Mouse (Mus musculus) liver, embryonic 13.5 days (tissue): ENCODE measurements at regions not wholly inside any gene's neighbourhood (a gene's known extent, or its start where the extent isn't known, plus 50 kb on each side); places are given as distances from the start of the nearest gene placed in this dataset.

Experiments
- ATAC-seq: fragments of 200-750 bp; cut with Nextera tagmentation; 2 replicates; pipeline ENCODE4 v1.8.0; 2017; ENCODE audit warnings: low read depth, mild to moderate bottlenecking, moderate number of reproducible peaks, moderate library complexity
- DNase-seq: peaks from one replicate; pipeline ENCODE4 v3.0.0; 2022
- H3K27ac ChIP-seq: fragments of 300-500 bp; sonication (generic); 2 replicates; pipeline ENCODE4 v1.5.1; 2015; ENCODE audit warnings: moderate library complexity, mild to moderate bottlenecking, inconsistent platforms
- H3K27me3 ChIP-seq: fragments of 300-500 bp; sonication (generic); 2 replicates; pipeline ENCODE4 v1.6.1; 2015; ENCODE audit warnings: mild to moderate bottlenecking, inconsistent platforms
- H3K36me3 ChIP-seq: fragments of 300-500 bp; sonication (generic); 2 replicates; pipeline ENCODE4 v1.6.1; 2015; ENCODE audit warnings: mild to moderate bottlenecking, inconsistent platforms
- H3K4me1 ChIP-seq: fragments of 300-500 bp; sonication (generic); replicated peaks from 2 replicates; pipeline ENCODE4 v1.6.1; 2015; ENCODE audit warnings: inconsistent platforms
- H3K4me2 ChIP-seq: fragments of 300-500 bp; sonication (generic); 2 replicates; pipeline ENCODE4 v1.6.1; 2015; ENCODE audit warnings: inconsistent platforms, mild to moderate bottlenecking, moderate library complexity
- H3K4me3 ChIP-seq: fragments of 300-500 bp; sonication (generic); replicated peaks from 2 replicates; pipeline ENCODE4 v1.5.1; 2015; ENCODE audit warnings: mild to moderate bottlenecking, inconsistent platforms
- H3K9ac ChIP-seq: fragments of 300-500 bp; sonication (generic); 2 replicates; pipeline ENCODE4 v1.6.1; 2015; ENCODE audit warnings: mild to moderate bottlenecking, inconsistent platforms
- H3K9me3 ChIP-seq: fragments of 300-500 bp; sonication (generic); replicated peaks from 2 replicates; pipeline ENCODE4 v1.6.1; 2016; ENCODE audit warnings: inconsistent platforms
- WGBS: fragments of 180-500 bp; shearing (Covaris S2); methylation state at CpG from one replicate; pipeline ENCODE4 v1.1.7; 2015; ENCODE audit not compliant: insufficient replicate concordance; 5-methylcytosine and 5-hydroxymethylcytosine counted together

- no peak overlapping the region for H3K4me3 ChIP-seq
- H3K9me3 ChIP-seq = no peaks in the 10 kb centered on the region
- no peaks in the 10 kb centered on the region for H3K36me3 ChIP-seq
- DNase-seq (no peak), ATAC-seq (no peak)
- H3K4me1 ChIP-seq = no peaks in the 10 kb centered on the region
- H3K4me2 ChIP-seq = no peak overlapping the region
- no peak overlapping the region for H3K27ac ChIP-seq
- H3K9ac ChIP-seq = no peak overlapping the region
- no peaks in the 10 kb centered on the region for H3K27me3 ChIP-seq
- 61% methylated on average over 9 of the region's 9 CpGs for WGBS
Measured at GRCm38 (mm10) chr12:16304701-16305377, 305.9 kb downstream of the Lpin1 start.

DNA sequence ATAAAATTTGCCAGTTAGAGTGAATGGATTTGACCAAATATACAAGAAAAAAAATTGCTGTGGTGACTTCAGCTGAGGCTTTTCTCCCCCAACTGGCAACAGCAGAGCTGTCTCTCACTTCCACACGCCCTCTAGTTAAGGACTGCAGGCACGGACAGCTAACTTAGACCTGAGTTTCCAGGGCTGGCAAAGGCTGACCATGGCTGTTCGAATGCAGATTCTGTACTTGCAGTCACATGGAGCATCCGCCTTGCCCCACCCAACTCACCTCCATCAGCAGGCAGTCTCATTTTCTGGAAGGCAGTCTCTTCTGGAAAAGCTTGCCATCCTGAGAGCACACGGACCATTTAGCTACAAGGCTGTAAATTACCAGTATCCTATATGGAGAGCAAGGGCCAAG, 325.7 kb downstream of the Lpin1 start:
- DNase-seq = no peak
- Histone ChIP-seq H3K9ac (no peak overlapping the region), H3K27me3 (no peaks in the 10 kb centered on the region), H3K4me1 (no peaks in the 10 kb centered on the region), H3K36me3 (no peaks in the 10 kb centered on the region), H3K9me3 (no peaks in the 10 kb centered on the region), H3K27ac (no peak overlapping the region), H3K4me3 (no peak overlapping the region), H3K4me2 (no peak overlapping the region)
- 62% methylated on average over 5 of the region's 5 CpGs for WGBS
- ATAC-seq = no peak

DNA sequence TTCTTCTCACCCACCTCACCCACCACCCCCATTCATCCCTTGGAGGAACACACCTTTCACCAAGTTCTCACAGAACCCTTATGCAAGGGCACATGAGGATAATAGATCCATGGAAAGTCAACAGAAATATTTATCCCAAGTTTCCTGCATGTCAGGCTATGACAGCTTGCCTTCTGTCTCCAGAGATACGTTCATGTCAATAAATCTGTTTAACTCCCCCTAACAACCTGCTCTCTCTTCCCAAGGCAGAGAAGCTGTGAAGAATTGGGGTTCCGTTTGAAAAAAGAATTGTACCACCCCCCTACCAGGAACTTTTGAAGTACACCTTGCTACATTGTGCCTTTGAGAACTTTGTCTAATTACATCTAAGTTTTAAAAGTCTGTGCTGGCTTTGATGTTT, 331.6 kb downstream of the Lpin1 start:
- Histone ChIP-seq H3K36me3 (no peaks in the 10 kb centered on the region), H3K27ac (no peak overlapping the region), H3K9ac (no peak overlapping the region), H3K4me2 (no peak overlapping the region), H3K4me1 (no peaks in the 10 kb centered on the region), H3K4me3 (no peak overlapping the region), H3K27me3 (no peaks in the 10 kb centered on the region), H3K9me3 (no peaks in the 10 kb centered on the region)
- no peak for ATAC-seq
- WGBS = 65% methylated on average over 2 of the region's 2 CpGs
- no peak for DNase-seq

DNA sequence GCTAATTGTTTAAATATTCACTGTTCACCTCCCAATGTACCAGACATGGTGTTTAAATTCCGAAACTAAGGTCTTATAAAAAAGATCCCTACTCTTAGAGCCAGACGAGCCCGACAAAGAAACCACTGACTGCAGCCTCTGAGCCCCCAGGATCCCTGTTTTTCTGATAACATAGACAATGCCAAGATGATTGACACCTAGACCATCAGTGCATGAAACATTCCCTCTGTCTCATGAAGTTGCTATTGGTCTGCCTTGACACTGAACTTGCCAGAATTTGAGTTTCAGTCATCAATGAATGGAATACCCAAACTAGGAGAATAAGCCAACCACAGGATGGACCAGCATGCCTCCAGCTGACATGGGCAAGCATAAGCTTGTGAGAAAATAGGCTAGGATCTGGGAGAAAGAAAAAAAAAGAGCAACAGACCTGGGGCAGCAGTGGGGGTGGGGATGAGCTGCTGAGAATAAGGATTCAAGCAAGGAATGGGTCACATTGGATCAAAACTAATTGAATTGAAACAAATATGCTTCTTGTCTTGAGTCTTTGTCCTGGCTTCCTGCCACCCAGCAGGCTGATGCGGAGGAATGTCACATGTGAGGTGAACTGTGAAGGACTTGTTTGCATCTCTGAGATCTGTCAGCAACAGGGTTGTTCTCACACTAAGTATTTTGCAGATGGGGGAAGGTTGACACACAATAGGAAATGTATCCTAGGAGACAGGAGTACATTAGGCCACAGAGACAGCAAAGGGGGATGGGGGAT, 333.0 kb downstream of the Lpin1 start:
- no peaks in the 10 kb centered on the region for H3K36me3 ChIP-seq
- no peak for ATAC-seq
- H3K4me2 ChIP-seq = no peak overlapping the region
- no peak for DNase-seq
- 59% methylated on average over 4 of the region's 4 CpGs for WGBS
- H3K27me3 ChIP-seq = no peaks in the 10 kb centered on the region
- no peak overlapping the region for H3K9ac ChIP-seq
- no peak overlapping the region for H3K27ac ChIP-seq
- no peaks in the 10 kb centered on the region for H3K4me1 ChIP-seq
- no peaks in the 10 kb centered on the region for H3K9me3 ChIP-seq
- no peak overlapping the region for H3K4me3 ChIP-seq

- no peak for ATAC-seq
- WGBS = 62% methylated on average over 2 of the region's 2 CpGs
- no peaks in the 10 kb centered on the region for H3K9me3 ChIP-seq
Measured at GRCm38 (mm10) chr12:16277144-16277543, 333.6 kb downstream of the Lpin1 start.

GRCm38 (mm10) chr12:16276301-16276700, 334.5 kb downstream of the Lpin1 start:
- ATAC-seq (no peak), DNase-seq (no peak)
- WGBS = 56% methylated on average over 4 of the region's 4 CpGs
- H3K9ac ChIP-seq = no peak overlapping the region
- H3K9me3 ChIP-seq = no peaks in the 10 kb centered on the region
- H3K4me2 ChIP-seq = no peak overlapping the region
- H3K4me1 ChIP-seq = no peaks in the 10 kb centered on the region
- no peaks in the 10 kb centered on the region for H3K36me3 ChIP-seq
- no peak overlapping the region for H3K4me3 ChIP-seq
- no peaks in the 10 kb centered on the region for H3K27me3 ChIP-seq
- no peak overlapping the region for H3K27ac ChIP-seq

More at GRCm38 (mm10) chr12:16277144-16277543, 333.6 kb downstream of the Lpin1 start:
- Histone ChIP-seq H3K4me3 (no peak overlapping the region), H3K27ac (no peak overlapping the region), H3K36me3 (no peaks in the 10 kb centered on the region), H3K27me3 (no peaks in the 10 kb centered on the region), H3K4me1 (no peaks in the 10 kb centered on the region), H3K9ac (no peak overlapping the region), H3K4me2 (no peak overlapping the region)
- DNase-seq = no peak

GRCm38 (mm10) chr12:16272441-16272840, 338.3 kb downstream of the Lpin1 start:
- Histone ChIP-seq H3K9ac (no peak overlapping the region), H3K4me2 (no peak overlapping the region), H3K4me1 (no peaks in the 10 kb centered on the region), H3K27ac (no peak overlapping the region), H3K27me3 (no peaks in the 10 kb centered on the region), H3K4me3 (no peak overlapping the region), H3K9me3 (no peaks in the 10 kb centered on the region), H3K36me3 (no peaks in the 10 kb centered on the region)
- ATAC-seq = no peak
- DNase-seq = no peak

DNA sequence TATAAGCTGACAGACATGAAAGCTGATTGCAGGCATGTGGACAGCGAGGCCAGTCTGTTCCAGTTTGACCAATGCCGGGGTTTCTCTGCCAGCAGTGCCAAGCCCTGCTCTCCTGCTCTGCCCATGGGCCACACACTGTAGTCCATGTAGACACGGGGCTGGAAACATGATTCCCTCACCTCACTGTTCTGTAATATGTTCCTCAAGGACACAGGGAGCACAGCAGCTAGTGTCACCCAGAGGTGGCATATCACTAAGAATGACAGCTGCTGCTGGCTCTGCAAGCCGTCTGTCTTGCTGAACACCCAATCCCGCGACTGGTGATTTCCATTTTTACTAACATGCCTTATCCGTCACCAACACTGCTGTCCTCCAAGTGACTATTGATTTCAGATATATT, 339.9 kb downstream of the Lpin1 start:
- H3K4me1 ChIP-seq = no peaks in the 10 kb centered on the region
- H3K4me3 ChIP-seq = no peak overlapping the region
- DNase-seq (no peak), ATAC-seq (no peak)
- H3K27me3 ChIP-seq = no peaks in the 10 kb centered on the region
- 71% methylated on average over 7 of the region's 7 CpGs for WGBS
- no peak overlapping the region for H3K9ac ChIP-seq
- no peak overlapping the region for H3K27ac ChIP-seq
- H3K4me2 ChIP-seq = no peak overlapping the region
- H3K9me3 ChIP-seq = no peaks in the 10 kb centered on the region
- H3K36me3 ChIP-seq = no peaks in the 10 kb centered on the region

DNA sequence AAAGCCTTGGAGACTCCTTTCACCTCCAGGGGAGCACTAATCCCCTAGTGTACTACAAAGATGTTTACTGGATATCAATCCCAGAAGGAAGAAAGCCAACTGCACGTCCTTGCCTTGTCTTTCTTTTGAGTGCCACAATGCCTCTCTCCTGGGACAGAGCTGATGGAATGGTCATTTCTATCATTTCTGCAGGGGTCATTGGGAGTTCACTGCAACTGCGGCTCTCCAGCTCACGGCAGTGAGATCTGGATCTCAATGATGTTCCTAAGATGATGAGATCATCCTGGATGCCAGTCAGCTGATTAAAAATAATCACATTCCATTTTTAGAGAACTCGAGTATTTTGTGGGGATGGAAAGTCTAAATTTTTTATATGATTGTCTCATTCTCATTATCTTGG, 341.1 kb downstream of the Lpin1 start:
- DNase-seq = no peak
- H3K27me3 ChIP-seq = no peaks in the 10 kb centered on the region
- no peak overlapping the region for H3K9ac ChIP-seq
- no peaks in the 10 kb centered on the region for H3K36me3 ChIP-seq
- no peaks in the 10 kb centered on the region for H3K9me3 ChIP-seq
- ATAC-seq = no peak
- no peak overlapping the region for H3K4me2 ChIP-seq
- H3K4me1 ChIP-seq = no peaks in the 10 kb centered on the region
- 57% methylated on average over 4 of the region's 4 CpGs for WGBS
- H3K27ac ChIP-seq = no peak overlapping the region
- no peak overlapping the region for H3K4me3 ChIP-seq

DNA sequence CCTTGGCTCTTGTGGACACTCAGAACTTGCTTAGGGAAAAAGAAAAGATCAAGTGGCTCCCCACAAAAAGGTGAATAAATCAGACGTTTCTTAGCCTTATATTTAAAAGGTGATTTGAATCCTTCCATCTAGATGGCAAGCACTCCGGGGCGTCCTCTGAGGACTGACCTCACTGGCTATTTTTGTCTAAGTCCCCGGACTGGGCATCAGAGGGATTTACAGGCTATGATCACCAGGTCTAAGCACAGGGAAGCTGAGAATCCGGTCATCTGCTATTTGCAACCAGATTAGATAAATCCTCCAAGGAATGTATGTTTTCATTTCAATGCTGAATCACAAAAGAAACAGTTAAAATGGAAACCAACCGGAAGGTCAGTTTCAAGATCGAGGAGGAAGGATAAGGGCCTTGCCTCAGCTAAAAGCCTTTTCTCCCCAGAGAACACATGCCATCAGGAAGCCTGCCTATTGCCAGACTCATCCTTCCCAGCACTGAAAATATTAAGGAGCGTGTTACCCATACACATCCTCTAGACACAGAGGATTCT, 342.1 kb downstream of the Lpin1 start:
- ATAC-seq (no peak), DNase-seq (no peak)
- H3K4me3 ChIP-seq = no peak overlapping the region
- 63% methylated on average over 8 of the region's 8 CpGs for WGBS
- H3K36me3 ChIP-seq = no peaks in the 10 kb centered on the region
- no peak overlapping the region for H3K4me2 ChIP-seq
- H3K4me1 ChIP-seq = no peaks in the 10 kb centered on the region
- H3K9me3 ChIP-seq = no peaks in the 10 kb centered on the region
- H3K9ac ChIP-seq = no peak overlapping the region
- H3K27ac ChIP-seq = no peak overlapping the region
- no peaks in the 10 kb centered on the region for H3K27me3 ChIP-seq

- Histone ChIP-seq H3K9ac (no peak overlapping the region), H3K4me3 (no peak overlapping the region), H3K36me3 (no peaks in the 10 kb centered on the region), H3K27ac (no peak overlapping the region), H3K9me3 (no peaks in the 10 kb centered on the region), H3K4me2 (no peak overlapping the region), H3K4me1 (no peaks in the 10 kb centered on the region), H3K27me3 (no peaks in the 10 kb centered on the region)
- DNase-seq = no peak
- WGBS = 55% methylated on average over 4 of the region's 4 CpGs
- ATAC-seq = no peak
Measured at GRCm38 (mm10) chr12:16261465-16261864, 349.3 kb downstream of the Lpin1 start.

- H3K9me3 ChIP-seq = no peaks in the 10 kb centered on the region
- H3K27me3 ChIP-seq = no peaks in the 10 kb centered on the region
- ATAC-seq = no peak
- no peaks in the 10 kb centered on the region for H3K4me1 ChIP-seq
- no peak overlapping the region for H3K4me2 ChIP-seq
- no peak overlapping the region for H3K27ac ChIP-seq
- DNase-seq = no peak
- WGBS = 48% methylated on average over 8 of the region's 8 CpGs
- H3K4me3 ChIP-seq = no peak overlapping the region
- no peak overlapping the region for H3K9ac ChIP-seq
- no peaks in the 10 kb centered on the region for H3K36me3 ChIP-seq
Measured at GRCm38 (mm10) chr12:16260981-16261380, 349.8 kb downstream of the Lpin1 start.
